Mouse (Mus musculus) gastrocnemius, adult 18-20 months (tissue): ENCODE data around the gene Olfr433. TPM values are rescaled to one million over a fixed set of nuclear protein-coding genes. Genes with fewer than 3 reads are reported as not detected.

Experiments used
- total RNA-seq, 2 experiments: library from RNA; stranded (reverse); gene quantifications; 2 replicates each; pipeline ENCODE4 v1.2.3; 2021

The Olfr433 gene
- total RNA-seq, 2 experiments from 2014 or later: not detected

Other genes with a start within 250 kb of the Olfr433 start
- 1 to 10 TPM; 2.7 to 3.1 TPM for gene Ifi211, start 127.7 kb upstream of the Olfr433 start, total RNA-seq
- 1 to 10 TPM; 1.6 to 3.7 TPM for gene Mndal, start 98.2 kb upstream of the Olfr433 start, total RNA-seq
- 1 to 10 TPM; 2.7 to 3.7 TPM for gene Ifi203, start 98.0 kb upstream of the Olfr433 start, total RNA-seq
- not detected for gene Ifi202b, start 58.0 kb upstream of the Olfr433 start, total RNA-seq
- 10 to 100 TPM in 1 of 2 experiments, 1 to 10 TPM in 1; 7.5 to 17.1 TPM for gene Ifi205, start 8.9 kb upstream of the Olfr433 start, total RNA-seq
- not detected for gene Olfr432, start 8.5 kb downstream of the Olfr433 start, total RNA-seq
- gene Olfr430, start 25.9 kb downstream of the Olfr433 start, total RNA-seq: not detected
- gene Olfr429, start 43.6 kb downstream of the Olfr433 start, total RNA-seq: not detected
- not detected for gene Olfr427, start 56.2 kb downstream of the Olfr433 start, total RNA-seq
- gene Olfr231, start 80.5 kb downstream of the Olfr433 start, total RNA-seq: not detected
- not detected for gene Olfr424, start 90.8 kb downstream of the Olfr433 start, total RNA-seq
- gene Olfr420, start 114.9 kb downstream of the Olfr433 start, total RNA-seq: not detected
- gene Spta1, start 132.1 kb downstream of the Olfr433 start, total RNA-seq: under 1 TPM; 0.07 TPM
- gene Olfr419, start 211.4 kb downstream of the Olfr433 start, total RNA-seq: not detected